Mouse (Mus musculus) Muller cell, postnatal 12 days (primary cell): ENCODE data around the gene Mettl7b.

Experiments
- DNase-seq: peaks from one replicate; pipeline ENCODE4 v3.0.0-alpha.2; 2015; ENCODE audit errors: inconsistent ontology term

Mettl7b gene

GRCm38 (mm10) chr10:128919203-128919631 is 41.6 kb downstream of the Mettl7b start:
- DNase-seq = peak; percentile 50

GRCm38 (mm10) chr10:128918246-128918645 is 42.5 kb downstream of the Mettl7b start:
- DNase-seq = peak; percentile 72

- DNase-seq = no peak
These were observed 43.4 kb downstream of the Mettl7b start for GRCm38 (mm10) chr10:128917400-128917799.

GRCm38 (mm10) chr10:128916665-128917064 is 44.1 kb downstream of the Mettl7b start:
- DNase-seq = no peak

GRCm38 (mm10) chr10:128915550-128915949 is 45.2 kb downstream of the Mettl7b start:
- no peak for DNase-seq

- DNase-seq = no peak
These were observed 47.1 kb downstream of the Mettl7b start for GRCm38 (mm10) chr10:128913696-128914095.

GRCm38 (mm10) chr10:128913219-128913618 is 47.6 kb downstream of the Mettl7b start:
- DNase-seq = peak; percentile 77

- no peak for DNase-seq
These were observed 48.0 kb downstream of the Mettl7b start for GRCm38 (mm10) chr10:128912791-128913190.

- no peak for DNase-seq
These were observed 48.5 kb downstream of the Mettl7b start for GRCm38 (mm10) chr10:128912268-128912667.

- DNase-seq = no peak
These were observed 49.4 kb downstream of the Mettl7b start for GRCm38 (mm10) chr10:128911430-128911829.

- peak; percentile 84 for DNase-seq
These were observed 50.5 kb downstream of the Mettl7b start for GRCm38 (mm10) chr10:128910066-128910841.

GRCm38 (mm10) chr10:128909567-128910028 is 51.2 kb downstream of the Mettl7b start:
- peak; percentile 95 for DNase-seq

GRCm38 (mm10) chr10:128908778-128909448 is 51.9 kb downstream of the Mettl7b start:
- no peak for DNase-seq
